Mouse (Mus musculus) spleen, adult 2 months (tissue): ENCODE measurements at regions not wholly inside any gene's neighbourhood (a gene's known extent, or its start where the extent isn't known, plus 50 kb on each side); places are given as distances from the start of the nearest gene placed in this dataset.

Source experiments
- CTCF ChIP-seq: fragments of 200-500 bp; IDR thresholded peaks from 2 replicates; pipeline ENCODE4 v1.5.1; 2011; ENCODE audit warnings: mild to moderate bottlenecking, inconsistent platforms; ENCODE audit not compliant: insufficient read depth, insufficient read length, insufficient replicate concordance; ENCODE audit errors: extremely low read depth
- POLR2A ChIP-seq: fragments of 200-500 bp; IDR thresholded peaks from 2 replicates; pipeline ENCODE4 v1.6.1; 2011; ENCODE audit warnings: low read depth, low read length, inconsistent platforms

GRCm38 (mm10) chr6:100176914-100177560 lies 110.2 kb downstream of the Rybp start:
- TF ChIP-seq CTCF = no peak
- TF ChIP-seq POLR2A = no peak
